Mouse (Mus musculus) MN1 (cell line): ENCODE data around the gene Ifi27l2a.

Source experiments
- DNase-seq: peaks from one replicate; pipeline ENCODE4 v3.0.0-alpha.2; 2016; ENCODE audit warnings: low spot score

The Ifi27l2a gene

DNA sequence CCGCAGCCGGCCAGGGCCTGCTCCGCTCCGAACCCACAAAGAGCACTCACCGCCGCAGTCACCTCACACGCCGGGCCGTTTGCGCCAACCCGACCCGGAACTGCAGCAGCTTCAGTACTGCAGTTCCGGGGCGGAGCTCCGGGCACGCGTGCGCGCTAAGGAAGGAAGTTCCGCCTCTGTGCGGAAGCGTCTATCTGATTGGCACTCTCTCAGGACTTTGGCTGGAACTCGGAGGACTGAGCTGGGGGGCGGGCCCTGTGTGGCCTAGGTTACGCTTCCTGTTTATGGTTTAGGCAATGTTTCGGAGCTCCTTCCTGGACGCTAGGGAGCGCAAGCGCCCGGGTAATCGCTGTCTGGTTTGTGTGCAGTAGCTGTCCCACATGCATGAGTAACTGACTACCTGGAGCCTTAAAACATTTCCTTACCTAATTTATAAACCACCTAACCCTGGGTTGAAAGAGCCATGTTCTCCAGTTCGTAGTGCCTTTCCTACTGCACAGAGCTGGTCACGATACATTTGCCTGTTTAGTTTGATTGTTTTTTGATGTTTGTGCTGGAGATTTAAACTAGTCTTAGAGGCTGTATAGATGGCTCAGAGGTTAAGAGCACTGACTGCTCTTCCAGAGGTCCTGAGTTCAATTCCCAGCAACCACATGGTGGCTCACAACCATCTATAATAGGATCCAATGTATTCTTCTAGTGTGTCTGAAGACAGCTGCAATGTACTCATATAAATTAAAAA is 17.6 kb downstream of the Ifi27l2a start, which contains the start of gene Ddx24:
Gene Ddx24 (minus strand): TSS at position 102 of the 742 bp plus-strand sequence.
- peak; percentile 96 for DNase-seq

DNA sequence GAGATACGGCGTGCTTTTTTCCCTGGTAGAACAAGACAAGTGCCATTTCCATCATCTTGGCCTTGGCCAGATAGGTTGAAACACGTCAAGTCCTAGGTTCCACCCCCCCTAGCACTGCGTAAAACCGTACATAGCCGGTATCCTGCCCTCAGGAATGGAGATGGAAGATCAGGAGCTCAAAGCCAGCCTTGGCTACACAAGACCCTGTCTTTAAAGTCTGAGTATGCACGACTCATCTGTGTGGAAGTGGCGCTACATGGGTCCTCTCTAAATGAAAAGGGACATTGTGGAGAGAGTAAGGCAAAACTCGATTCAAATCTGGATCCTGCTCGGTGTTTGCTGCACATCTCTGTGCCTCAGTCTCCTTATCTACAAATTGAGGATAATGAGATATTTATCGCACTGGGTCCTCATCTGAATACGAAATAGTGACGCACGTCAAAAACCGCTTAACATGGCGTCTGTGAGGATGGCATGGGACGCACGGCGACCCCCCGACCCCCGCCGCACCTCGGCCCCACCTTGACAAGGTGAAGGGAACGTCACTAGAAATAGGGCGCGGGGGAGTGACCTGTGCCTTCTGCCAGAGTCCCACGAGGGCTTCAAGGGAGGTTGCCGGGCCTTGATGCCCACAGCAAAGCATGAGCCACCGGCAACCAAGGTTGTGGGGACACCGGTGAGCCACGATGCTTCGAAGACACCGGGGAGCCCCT is 18.3 kb downstream of the Ifi27l2a start:
- DNase-seq, result peak; percentile 6

DNA sequence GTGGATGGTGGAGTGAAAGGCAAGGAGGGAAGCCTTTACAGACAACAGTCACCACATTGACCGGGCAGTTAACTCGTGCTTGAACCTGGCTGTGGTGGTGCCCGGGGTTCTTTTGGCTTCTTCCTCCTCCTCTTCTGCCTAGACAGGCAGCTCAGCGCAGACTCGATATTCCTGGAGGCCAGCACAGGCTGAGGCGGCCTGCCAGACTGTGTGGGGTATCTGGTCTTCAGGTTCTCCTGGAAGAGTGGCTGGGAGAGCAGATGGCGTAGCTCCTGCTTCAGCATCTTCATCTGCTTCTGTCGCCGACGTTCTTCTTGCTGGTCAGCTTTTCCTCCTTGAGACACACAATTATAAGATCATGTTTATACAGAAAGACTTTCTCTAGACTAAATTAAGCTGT is 35.3 kb downstream of the Ifi27l2a start:
- DNase-seq, result no peak

DNA sequence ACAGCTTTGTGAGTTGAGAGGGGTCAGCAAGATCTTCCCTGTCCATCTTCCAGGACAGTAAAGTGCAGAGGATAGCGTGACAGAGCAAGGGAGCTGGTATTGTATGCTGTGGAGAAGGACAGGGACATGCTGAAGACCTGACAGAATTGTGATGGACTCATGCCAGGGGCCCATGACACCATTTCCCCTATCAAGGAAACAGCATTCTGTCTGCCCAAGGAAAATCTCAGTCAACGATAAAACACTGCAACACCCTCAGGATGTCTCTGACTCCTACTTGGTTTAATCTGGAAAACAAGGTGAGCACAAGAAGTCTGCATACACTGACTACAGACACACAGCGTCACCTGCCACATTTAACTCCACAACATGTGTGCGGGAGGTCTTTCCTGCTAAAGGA is 35.8 kb downstream of the Ifi27l2a start, which contains the start of gene 9330161L09Rik:
Gene 9330161L09Rik (minus strand): TSS at position 101 of the 400 bp plus-strand sequence.
- DNase-seq, result no peak

DNA sequence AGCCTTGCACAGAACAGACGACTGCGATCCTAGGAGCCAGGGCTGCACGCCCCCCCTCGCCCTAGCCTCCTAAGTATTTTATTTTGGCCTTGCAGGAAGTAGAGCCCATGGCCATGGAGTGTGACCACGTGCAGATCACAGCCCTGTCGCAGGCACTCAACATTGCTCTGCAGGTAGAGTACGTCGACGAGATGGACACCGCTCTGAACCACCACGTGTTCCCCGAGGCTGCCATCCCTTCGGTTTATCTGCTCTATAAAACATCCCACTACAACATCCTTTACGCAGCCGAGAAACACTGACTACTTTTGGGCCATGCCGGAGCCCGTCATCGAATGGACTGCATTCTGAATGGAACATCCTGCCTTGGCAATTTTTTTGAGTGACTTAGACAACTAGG is 39.3 kb downstream of the Ifi27l2a start:
- no peak for DNase-seq

DNA sequence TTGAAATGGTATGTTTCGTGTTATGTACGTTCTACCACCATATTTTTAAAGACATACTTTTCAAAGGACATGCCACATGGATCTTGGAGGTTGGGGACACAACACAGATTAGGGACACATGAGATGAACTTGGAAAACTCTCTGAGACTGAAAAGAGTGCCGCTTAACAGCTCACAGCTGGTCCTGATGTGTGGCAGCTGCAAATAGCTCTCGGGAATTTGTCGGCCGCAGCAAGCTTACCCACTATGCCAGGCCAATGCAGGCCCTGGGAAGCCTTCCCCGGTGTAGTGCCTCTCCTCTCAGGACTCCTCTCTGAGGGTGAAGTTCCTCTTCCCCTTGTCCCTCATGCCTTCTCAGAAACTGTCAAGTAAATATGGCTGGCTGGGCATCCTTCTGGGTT is 46.7 kb downstream of the Ifi27l2a start:
- DNase-seq, result no peak

DNA sequence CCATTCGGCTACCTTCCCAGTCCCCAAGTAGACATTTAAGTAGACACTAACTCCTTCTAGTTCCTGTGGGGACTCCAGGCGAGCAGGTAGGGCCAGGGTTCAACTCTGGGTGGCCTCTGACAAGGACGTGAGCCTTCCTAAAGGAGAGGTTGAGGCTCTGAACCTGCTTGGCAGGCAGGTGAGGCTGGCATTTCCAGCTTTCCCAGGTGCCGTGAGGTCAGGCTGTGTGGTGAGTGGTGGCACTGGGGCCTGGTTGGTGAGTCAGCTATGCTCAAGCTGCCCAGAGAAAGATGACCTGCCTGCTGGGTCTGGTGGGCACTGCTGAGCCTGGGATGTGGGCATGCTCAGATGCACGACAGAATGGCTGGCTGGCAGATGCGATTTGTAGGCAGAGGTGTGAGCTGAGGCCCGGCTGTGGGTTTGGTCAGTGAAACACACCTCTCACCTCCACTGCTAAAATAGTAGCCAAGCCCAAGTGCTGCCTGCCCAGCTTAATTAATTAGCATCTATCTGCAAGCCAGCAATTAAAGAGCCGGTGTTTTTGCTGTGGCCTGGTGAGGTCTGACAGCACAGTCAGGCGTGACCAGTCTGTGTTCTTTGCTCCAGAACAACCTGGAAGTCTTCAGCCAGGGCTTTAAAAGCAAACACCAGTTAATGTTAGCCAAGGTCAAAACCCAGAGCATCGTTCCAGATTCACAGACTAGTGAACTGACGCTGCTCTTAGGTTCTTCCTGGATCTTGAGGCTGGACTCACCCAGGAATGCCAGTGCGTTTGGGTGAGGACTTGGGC is 47.8 kb downstream of the Ifi27l2a start:
- peak; percentile 42 for DNase-seq

DNA sequence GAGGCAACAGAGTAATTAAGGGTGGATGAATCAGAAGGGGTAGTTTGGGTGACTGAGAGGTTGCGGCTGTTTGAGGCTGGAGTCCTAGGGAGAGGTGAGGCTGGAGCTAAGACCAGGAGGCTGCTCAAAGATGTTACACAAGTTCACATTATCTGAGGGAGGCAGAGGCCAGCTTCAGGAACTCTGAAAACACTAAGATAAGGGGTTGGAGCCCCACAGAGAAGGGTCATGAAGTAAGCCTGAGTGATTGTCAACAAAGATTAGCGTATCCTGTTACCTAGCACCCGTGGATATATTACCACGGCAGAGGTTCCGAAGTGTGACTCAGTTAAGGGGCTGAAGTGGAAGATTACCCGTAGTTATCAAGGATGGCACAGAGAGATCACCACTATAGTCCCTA is 50.0 kb downstream of the Ifi27l2a start:
- no peak for DNase-seq
